Mouse (Mus musculus) bone marrow macrophage, adult 2 months (primary cell): Measurements from ENCODE around the gene Lrsam1.

Experiments
- CTCF ChIP-seq: IDR thresholded peaks from 2 replicates; pipeline ENCODE4 v1.5.1; 2012; ENCODE audit warnings: low read depth, mild to moderate bottlenecking, low read length, moderate library complexity
- POLR2A ChIP-seq: IDR thresholded peaks from 2 replicates; pipeline ENCODE4 v1.6.1; 2012; ENCODE audit warnings: mild to moderate bottlenecking, low read depth, low read length, borderline replicate concordance

GRCm38 (mm10) chr2:32962875-32963220 is 1.4 kb upstream of the Lrsam1 start:
- no peak for TF ChIP-seq POLR2A
- no peak for TF ChIP-seq CTCF
